Mouse (Mus musculus): ENCODE results near the gene Tnrc18. TPM values are rescaled to one million over a fixed set of nuclear protein-coding genes. Genes with fewer than 3 reads are reported as not detected.

The Tnrc18 gene
- total and polyA plus RNA-seq, 3 experiments = 0.71 to 7.7 (median 5.2) TPM

DNA sequence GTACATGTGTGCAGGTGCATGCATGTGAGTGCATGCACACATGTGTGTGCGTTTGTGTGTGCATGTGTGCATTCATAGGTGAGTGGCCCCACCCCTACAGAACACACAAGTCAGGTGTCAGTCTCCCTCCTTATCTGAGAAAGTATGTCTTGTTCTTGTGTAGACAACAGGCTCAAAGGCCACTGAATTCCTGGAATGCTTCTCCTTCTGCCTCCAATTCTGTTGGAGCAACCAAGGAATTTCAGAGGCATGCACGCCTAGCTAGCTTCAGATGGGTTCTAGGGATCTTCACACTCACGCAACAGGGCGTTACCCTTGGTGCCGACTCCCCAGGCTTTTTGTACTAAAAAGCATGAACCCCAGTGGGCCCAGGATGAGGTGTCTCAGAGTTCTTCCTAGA is 47.8 kb downstream of the Tnrc18 start:
- dilution Hi-C loops (cut with MboI; ENCODE audit: extremely low pct_ligation_motif_present, extremely low pct_unique_long_range_greater_than_20kb, low sequenced_read_pairs) (no loop called here), in situ Hi-C loops (cut with MboI; ENCODE audit: low pct_ligation_motif_present, low pct_unique_long_range_greater_than_20kb, low sequenced_read_pairs) (loop anchor here (10.0 kb wide), 2 partner anchors 45 to 105 kb away; partner anchors contain the start of gene Tnrc18)
- H3K27me3 ChIP-seq (replicated peaks) = no peaks in the 10 kb centered on the region
- H3K36me3 ChIP-seq (replicated peaks in 1 of 2; ENCODE audit: control insufficient read depth in 1 of 2, insufficient read depth in 1 of 2, low read length in 1 of 2) = peaks cover 51 to 91% of the 10 kb centered on the region in 2 experiments
- TF ChIP-seq POLR2A (IDR thresholded peaks at IDR 0.05; ENCODE audit: low read depth, low read length) = no peak
- TF ChIP-seq POLR2AphosphoS2 (IDR thresholded peaks at IDR 0.05; ENCODE audit: low read depth, low read length) = no peak
- no peak for TF ChIP-seq ZMIZ1 (IDR thresholded peaks at IDR 0.05; ENCODE audit: low read depth, low read length)
- H3K27ac ChIP-seq (ENCODE audit: insufficient read depth, low read depth) = no peak overlapping the region
- H3K4me1 ChIP-seq (ENCODE audit: control insufficient read depth in 1 of 2, insufficient read depth in 2 of 2) = no peaks in the 10 kb centered on the region
- DNase-seq (ENCODE audit: extremely low read depth) = no peak
- no peak overlapping the region for H3K4me2 ChIP-seq (ENCODE audit: insufficient read depth, low read depth, poor library complexity, severe bottlenecking)
- H3K4me3 ChIP-seq (replicated peaks in 1 of 3; ENCODE audit: low read depth in 2 of 3, low read length in 2 of 3, poor library complexity in 1 of 3) = no peak overlapping the region
- no peaks in the 10 kb centered on the region; the same call in 1 of the 2 replicates for H3K79me2 ChIP-seq (replicated peaks; ENCODE audit: control insufficient read depth, extremely low read depth, insufficient read depth, poor library complexity, severe bottlenecking)
- no peak overlapping the region for H3K9ac ChIP-seq (ENCODE audit: insufficient read depth, low read depth)
- H3K9me3 ChIP-seq (replicated peaks; ENCODE audit: low read length) = no peaks in the 10 kb centered on the region

DNA sequence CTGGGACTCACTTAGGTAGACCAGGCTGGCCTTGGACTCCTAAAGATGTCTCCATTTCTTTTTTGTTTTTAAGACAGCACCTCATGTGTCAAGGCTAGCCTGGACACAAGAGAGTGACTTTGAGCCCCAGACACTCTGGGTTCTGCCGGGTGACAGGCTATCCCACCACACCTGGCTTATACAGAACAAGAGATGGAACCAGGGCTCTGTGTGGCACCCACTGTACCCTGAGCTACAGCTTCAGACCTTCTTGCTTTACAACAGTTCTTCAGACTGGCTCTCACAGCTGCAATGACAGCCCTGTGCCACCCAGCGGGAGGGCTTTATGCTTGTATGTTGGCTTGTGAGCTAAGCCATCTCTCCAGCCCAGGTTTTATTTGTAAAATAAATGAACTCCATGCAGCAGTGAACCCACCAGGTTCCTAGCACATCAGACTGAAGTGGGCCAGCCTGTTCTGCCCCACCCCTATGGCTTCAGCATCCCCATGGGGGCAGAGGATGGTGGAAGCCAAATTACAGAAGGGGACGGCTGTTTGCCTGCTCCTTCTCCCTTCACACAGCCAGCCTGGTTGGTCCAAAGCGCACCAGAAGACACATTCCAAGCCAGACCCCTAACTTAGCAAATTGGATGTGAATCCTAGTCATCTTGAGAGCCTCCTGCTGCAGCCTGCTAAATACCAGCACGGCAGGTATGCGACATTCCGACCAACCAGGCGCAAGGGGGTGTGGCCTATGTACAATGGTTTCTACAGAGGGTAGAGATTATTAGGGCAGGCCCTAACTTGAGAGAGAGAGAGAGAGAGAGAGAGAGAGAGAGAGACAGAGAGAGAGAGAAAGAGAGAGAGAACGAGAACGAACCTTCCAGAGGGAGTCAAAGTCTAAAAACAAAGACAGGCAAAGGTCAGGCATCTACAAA is 48.9 kb downstream of the Tnrc18 start:
- Histone ChIP-seq H3K4me2 (ENCODE audit: insufficient read depth, low read depth, poor library complexity, severe bottlenecking) (no peak overlapping the region), H3K9me3 (replicated peaks; ENCODE audit: low read length) (no peaks in the 10 kb centered on the region), H3K4me3 (replicated peaks in 1 of 3; ENCODE audit: low read depth in 2 of 3, low read length in 2 of 3, poor library complexity in 1 of 3) (no peak overlapping the region), H3K9ac (ENCODE audit: insufficient read depth, low read depth) (no peak overlapping the region), H3K27me3 (replicated peaks) (no peaks in the 10 kb centered on the region), H3K36me3 (replicated peaks in 1 of 2; ENCODE audit: control insufficient read depth in 1 of 2, insufficient read depth in 1 of 2, low read length in 1 of 2) (peaks cover 47 to 91% of the 10 kb centered on the region in 2 experiments), H3K27ac (ENCODE audit: insufficient read depth, low read depth) (no peak overlapping the region), H3K79me2 (replicated peaks; ENCODE audit: control insufficient read depth, extremely low read depth, insufficient read depth, poor library complexity, severe bottlenecking) (no peaks in the 10 kb centered on the region; the same call in 1 of the 2 replicates), H3K4me1 (ENCODE audit: control insufficient read depth in 1 of 2, insufficient read depth in 2 of 2) (no peaks in the 10 kb centered on the region)
- DNase-seq (ENCODE audit: extremely low read depth) = no peak
- dilution Hi-C loops (cut with MboI; ENCODE audit: extremely low pct_ligation_motif_present, extremely low pct_unique_long_range_greater_than_20kb, low sequenced_read_pairs) = no loop called here
- in situ Hi-C loops (cut with MboI; ENCODE audit: low pct_ligation_motif_present, low pct_unique_long_range_greater_than_20kb, low sequenced_read_pairs) = loop anchor here (10.0 kb wide), 2 partner anchors 46 to 106 kb away; partner anchors contain the start of gene Tnrc18
- TF ChIP-seq EP300 (IDR thresholded peaks at IDR 0.05; ENCODE audit: low read length) = no peak
- TF ChIP-seq CHD2 (IDR thresholded peaks at IDR 0.05; ENCODE audit: low read length) = no peak
- TF ChIP-seq JUN (IDR thresholded peaks at IDR 0.05; ENCODE audit: insufficient read depth, low read depth, low read length) = no peak
- no peak for TF ChIP-seq NELFE (IDR thresholded peaks at IDR 0.05; ENCODE audit: low read depth, low read length)
- TF ChIP-seq BHLHE40 (IDR thresholded peaks at IDR 0.05; ENCODE audit: low read depth, low read length) = no peak
- TF ChIP-seq KAT2A (IDR thresholded peaks at IDR 0.05; ENCODE audit: insufficient replicate concordance, low read length) = no peak
- no peak for TF ChIP-seq USF1 (IDR thresholded peaks at IDR 0.05; ENCODE audit: low read depth, low read length)

DNA sequence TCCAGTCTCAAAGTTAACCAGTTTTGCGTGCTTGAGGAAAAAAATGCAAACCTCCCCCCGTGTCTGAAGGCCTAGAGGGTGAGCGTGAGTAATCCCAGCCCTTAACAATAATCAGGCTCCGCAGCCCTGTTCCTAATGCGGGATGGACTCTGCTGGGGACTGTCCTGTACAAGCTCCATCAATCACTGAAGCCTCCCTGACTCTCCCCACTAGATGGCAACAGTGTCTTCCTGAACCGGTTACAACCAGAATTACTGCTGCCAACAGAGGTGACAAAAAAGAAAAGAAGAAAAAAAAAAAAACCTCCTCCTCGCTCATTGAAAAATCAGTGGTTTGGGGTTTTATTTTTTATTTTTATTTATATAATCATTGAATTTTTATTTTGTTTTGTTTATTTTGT is 49.5 kb downstream of the Tnrc18 start:
- no peak overlapping the region for H3K9ac ChIP-seq (ENCODE audit: insufficient read depth, low read depth)
- peak; percentile 60 for DNase-seq (ENCODE audit: extremely low read depth)
- dilution Hi-C loops (cut with MboI; ENCODE audit: extremely low pct_ligation_motif_present, extremely low pct_unique_long_range_greater_than_20kb, low sequenced_read_pairs) = no loop called here
- H3K36me3 ChIP-seq (replicated peaks in 1 of 2; ENCODE audit: control insufficient read depth in 1 of 2, insufficient read depth in 1 of 2, low read length in 1 of 2) = peaks cover 43 to 91% of the 10 kb centered on the region in 2 experiments
- H3K27ac ChIP-seq (ENCODE audit: insufficient read depth, low read depth) = no peak overlapping the region
- no peak overlapping the region for H3K4me2 ChIP-seq (ENCODE audit: insufficient read depth, low read depth, poor library complexity, severe bottlenecking)
- no peaks in the 10 kb centered on the region for H3K27me3 ChIP-seq (replicated peaks)
- TF ChIP-seq CTCF (conservative IDR thresholded peaks at IDR 0.05 in 1 of 2, IDR thresholded peaks at IDR 0.05 in 1 of 2; ENCODE audit: low read depth in 2 of 2, low read length in 2 of 2) = peak in 1 of 2 experiments; percentile 85; a peak in 2 of 4 replicates
- TF ChIP-seq ZNF384 (IDR thresholded peaks at IDR 0.05; ENCODE audit: low read depth, low read length) = peak; percentile 90
- no peak for TF ChIP-seq POLR2AphosphoS2 (IDR thresholded peaks at IDR 0.05; ENCODE audit: low read depth, low read length)
- TF ChIP-seq SMC3 (IDR thresholded peaks at IDR 0.05; ENCODE audit: low read depth, low read length) = peak; percentile 86
- no peak for TF ChIP-seq MXI1 (IDR thresholded peaks at IDR 0.05; ENCODE audit: low read depth, low read length)
- TF ChIP-seq JUND (conservative IDR thresholded peaks at IDR 0.05; ENCODE audit: low read depth, low read length) = no peak
- peak; percentile 82 for TF ChIP-seq RAD21 (IDR thresholded peaks at IDR 0.05; ENCODE audit: low read depth, low read length)
- TF ChIP-seq ZMIZ1 (IDR thresholded peaks at IDR 0.05; ENCODE audit: low read depth, low read length) = no peak
- no peak for TF ChIP-seq EP300 (IDR thresholded peaks at IDR 0.05; ENCODE audit: low read length)
- no peaks in the 10 kb centered on the region; the same call in 1 of the 2 replicates for H3K79me2 ChIP-seq (replicated peaks; ENCODE audit: control insufficient read depth, extremely low read depth, insufficient read depth, poor library complexity, severe bottlenecking)
- peaks cover 0 to 4% of the 10 kb centered on the region in 2 experiments; a peak in 2 of 4 replicates for H3K4me1 ChIP-seq (ENCODE audit: control insufficient read depth in 1 of 2, insufficient read depth in 2 of 2)
- in situ Hi-C loops (cut with MboI; ENCODE audit: low pct_ligation_motif_present, low pct_unique_long_range_greater_than_20kb, low sequenced_read_pairs) = loop anchor here (10.0 kb wide), 2 partner anchors 47 to 107 kb away; partner anchors contain the start of gene Tnrc18
- H3K4me3 ChIP-seq (replicated peaks in 1 of 3; ENCODE audit: low read depth in 2 of 3, low read length in 2 of 3, poor library complexity in 1 of 3) = no peak overlapping the region
- no peaks in the 10 kb centered on the region for H3K9me3 ChIP-seq (replicated peaks; ENCODE audit: low read length)

All from CH12.LX (cell line).